Mouse (Mus musculus) left cerebral cortex, adult 2 months (tissue): ENCODE data around the gene Nrxn2. TPM values are rescaled to one million over a fixed set of nuclear protein-coding genes. Genes with fewer than 3 reads are reported as not detected.

ENCODE experiments used
- DNase-seq, 2 experiments: peaks; one replicate each; pipeline ENCODE4 v3.0.0; 2021 to 2022; ENCODE audit warnings: low spot score in 2 of 2, mixed read lengths in 1 of 2; ENCODE audit errors: extremely low spot score in 1 of 2
- H3K27ac ChIP-seq: fragments of 200-600 bp; 2 replicates; pipeline ENCODE4 v1.8.1; 2022
- H3K4me3 ChIP-seq: fragments of 200-600 bp; 2 replicates; pipeline ENCODE4 v1.8.1; 2022
- CTCF ChIP-seq: fragments of 200-600 bp; IDR thresholded peaks from 2 replicates; pipeline ENCODE4 v1.8.1; 2022; ENCODE audit warnings: antibody characterized with exemption, mild to moderate bottlenecking, moderate library complexity
- intact Hi-C: fragments of 180-260 bp; cut with DNase I; formaldehyde crosslinking; loops from one replicate; pipeline ENCODE4 v1.15.1; 2025
- total RNA-seq, 2 experiments: library from RNA; stranded (reverse); gene quantifications; 2 replicates each; pipeline ENCODE4 v1.2.3; 2021

The Nrxn2 gene
- total RNA-seq, 2 experiments from 2014 or later, result 618 to 620 TPM

DNA sequence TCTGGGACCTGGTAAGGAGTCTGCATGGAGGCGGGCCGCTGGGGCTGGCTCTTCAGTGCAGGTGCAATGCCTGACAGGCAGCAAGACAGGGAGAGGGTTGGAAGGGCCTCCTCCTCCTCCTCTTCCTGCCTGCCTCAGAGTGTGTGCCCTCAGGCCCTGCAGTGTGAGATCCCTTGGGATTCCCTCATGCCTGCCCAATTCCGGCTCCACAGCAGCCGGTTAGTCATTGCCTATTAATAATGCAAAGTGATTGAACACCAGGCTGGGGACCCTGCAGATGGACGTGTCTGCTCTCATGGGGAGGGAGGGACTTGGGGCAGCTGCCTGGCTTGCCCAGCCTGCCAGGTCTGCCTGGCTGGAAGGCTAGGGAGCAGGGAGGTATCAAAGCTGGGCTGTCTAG lies 46.6 kb downstream of the Nrxn2 start:
- no peak for TF ChIP-seq CTCF
- DNase-seq, result no peak
- no peak overlapping the region for H3K4me3 ChIP-seq
- intact Hi-C loops, result loop anchor here (2.0 kb wide), 1 partner anchor 44 kb away; no protein-coding TSS in a partner anchor
- 0 out of 2 replicates have a peak overlapping the region, but pooled peaks have one; percentile 19 for H3K27ac ChIP-seq

DNA sequence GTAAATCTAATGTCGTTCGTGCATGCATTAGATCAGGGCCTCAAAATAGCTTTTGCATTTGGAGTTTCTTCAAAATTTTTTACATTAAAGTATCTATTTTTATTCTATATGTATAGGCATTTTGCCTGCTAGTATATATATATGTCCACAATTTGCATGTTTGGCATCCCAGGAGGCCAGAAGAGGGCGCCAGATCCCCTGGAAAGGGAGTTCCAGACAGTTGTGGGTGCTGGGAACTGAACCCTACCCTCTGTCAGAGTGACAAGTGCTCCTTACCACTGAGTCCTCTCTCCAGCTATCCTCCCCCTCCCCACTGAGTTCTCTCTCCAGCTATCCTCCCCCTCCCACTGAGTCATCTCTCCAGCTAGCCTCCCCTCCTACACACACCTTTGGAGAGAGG lies 48.4 kb downstream of the Nrxn2 start:
- DNase-seq, result no peak
- Histone ChIP-seq H3K27ac (no peak overlapping the region), H3K4me3 (no peak overlapping the region)
- intact Hi-C loops, result no loop called here
- TF ChIP-seq CTCF, result no peak; the same call in none of the 2 replicates

DNA sequence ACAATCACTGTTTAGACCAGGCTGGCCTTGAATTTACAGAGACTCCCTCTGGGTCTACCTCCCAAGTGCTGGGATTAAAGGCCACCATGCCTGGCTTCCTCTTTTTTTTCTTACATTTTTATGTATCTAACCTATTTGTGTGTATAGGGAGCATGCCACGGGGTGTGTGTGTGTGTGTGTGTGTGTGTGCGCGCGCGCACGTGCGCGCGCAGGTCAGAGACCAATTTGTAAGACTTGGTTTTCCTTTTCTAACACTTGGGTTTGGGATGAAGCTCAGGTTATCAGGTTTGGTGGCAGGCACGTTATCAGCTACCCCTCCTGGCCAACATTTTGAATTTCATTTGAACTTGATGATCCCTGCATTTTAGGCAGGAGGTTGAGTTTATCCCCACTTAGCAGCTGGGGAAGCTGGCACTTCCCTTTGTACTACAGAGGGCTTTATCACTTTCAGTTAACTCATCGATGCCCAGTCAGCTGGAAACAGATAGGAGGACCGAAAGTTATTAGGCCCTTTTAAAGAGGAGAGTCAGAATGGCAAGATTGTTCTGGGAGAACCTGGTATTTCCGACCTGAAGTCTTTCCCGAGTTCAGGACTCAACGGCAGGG lies 48.9 kb downstream of the Nrxn2 start:
- Histone ChIP-seq H3K4me3 (no peak overlapping the region), H3K27ac (no peak overlapping the region)
- DNase-seq, result no peak
- TF ChIP-seq CTCF, result no peak
- intact Hi-C loops, result no loop called here

DNA sequence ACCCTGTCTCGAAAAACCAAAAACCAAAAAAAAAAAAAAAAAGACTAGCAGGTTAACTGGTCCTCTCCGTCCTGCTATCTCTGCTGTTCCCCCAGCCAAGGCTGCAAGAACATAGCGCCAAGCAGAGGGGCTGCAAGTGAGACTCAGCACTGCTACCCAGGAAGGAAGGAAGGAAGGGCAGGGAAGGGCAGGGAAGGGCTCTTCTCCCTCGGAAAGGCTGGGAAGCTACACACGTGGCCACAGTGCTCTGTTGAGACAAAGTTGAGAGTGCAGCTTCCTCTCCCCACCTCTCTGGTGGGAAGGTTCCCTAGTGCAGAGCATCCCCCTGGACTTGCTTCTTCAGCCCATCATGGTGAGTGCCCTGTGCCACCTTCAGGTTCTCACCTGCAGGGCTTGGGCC lies 53.1 kb downstream of the Nrxn2 start:
- intact Hi-C loops, result no loop called here
- Histone ChIP-seq H3K27ac (no peak overlapping the region), H3K4me3 (no peak overlapping the region)
- TF ChIP-seq CTCF, result no peak
- DNase-seq, result no peak

- DNase-seq, result no peak
- intact Hi-C loops, result no loop called here
- no peak for TF ChIP-seq CTCF
- no peak overlapping the region for H3K4me3 ChIP-seq
- no peak overlapping the region for H3K27ac ChIP-seq
Measured at GRCm38 (mm10) chr19:6472821-6473220, 54.3 kb downstream of the Nrxn2 start.

DNA sequence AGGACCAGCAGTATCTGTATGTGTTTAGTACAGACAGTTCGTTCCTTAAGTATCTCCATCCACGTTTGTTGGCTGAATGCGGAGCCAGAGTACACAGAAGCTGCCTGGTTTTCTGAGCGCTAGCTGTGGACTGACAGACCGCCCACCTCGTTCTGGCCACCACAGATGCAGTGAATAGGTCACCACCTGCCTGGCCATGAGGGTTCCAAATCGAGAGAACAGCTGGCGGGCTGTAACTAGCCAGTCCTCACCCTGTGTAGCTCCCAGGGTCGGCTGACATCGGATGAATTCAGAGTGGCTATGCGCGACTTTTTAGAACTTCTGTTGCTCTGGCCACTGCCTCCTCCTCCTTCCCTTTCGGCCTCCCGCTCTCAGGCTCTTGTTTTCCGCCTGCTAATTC lies 56.2 kb downstream of the Nrxn2 start:
- TF ChIP-seq CTCF, result no peak
- no peak for DNase-seq
- intact Hi-C loops, result no loop called here
- Histone ChIP-seq H3K27ac (no peak overlapping the region), H3K4me3 (no peak overlapping the region)

DNA sequence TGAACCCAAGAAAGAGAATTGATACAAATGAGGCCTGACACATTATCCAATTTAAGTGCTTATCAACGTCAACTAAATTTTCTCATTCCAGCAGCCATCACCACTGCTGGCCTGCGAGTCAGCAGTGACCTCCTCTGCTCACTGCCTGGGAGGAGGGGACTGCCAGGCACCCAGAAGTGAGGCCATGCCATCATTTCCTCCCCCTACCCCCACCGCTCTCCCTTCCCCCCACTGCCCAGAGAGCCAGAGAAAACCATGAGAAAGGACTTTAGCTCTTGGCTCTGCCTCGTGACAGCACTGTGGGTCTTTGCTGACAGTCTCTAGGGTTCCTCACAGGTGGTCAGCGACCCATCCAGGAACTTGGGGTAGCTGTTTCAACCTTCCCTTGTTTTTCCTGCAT lies 56.6 kb downstream of the Nrxn2 start:
- intact Hi-C loops, result no loop called here
- Histone ChIP-seq H3K4me3 (no peak overlapping the region), H3K27ac (peak overlapping the region; percentile 25; the same call in 1 of the 2 replicates)
- DNase-seq, result no peak
- TF ChIP-seq CTCF, result no peak

GRCm38 (mm10) chr19:6477007-6477406 lies 58.5 kb downstream of the Nrxn2 start:
- TF ChIP-seq CTCF, result no peak
- Histone ChIP-seq H3K27ac (no peak overlapping the region), H3K4me3 (no peak overlapping the region)
- intact Hi-C loops, result no loop called here
- no peak for DNase-seq

DNA sequence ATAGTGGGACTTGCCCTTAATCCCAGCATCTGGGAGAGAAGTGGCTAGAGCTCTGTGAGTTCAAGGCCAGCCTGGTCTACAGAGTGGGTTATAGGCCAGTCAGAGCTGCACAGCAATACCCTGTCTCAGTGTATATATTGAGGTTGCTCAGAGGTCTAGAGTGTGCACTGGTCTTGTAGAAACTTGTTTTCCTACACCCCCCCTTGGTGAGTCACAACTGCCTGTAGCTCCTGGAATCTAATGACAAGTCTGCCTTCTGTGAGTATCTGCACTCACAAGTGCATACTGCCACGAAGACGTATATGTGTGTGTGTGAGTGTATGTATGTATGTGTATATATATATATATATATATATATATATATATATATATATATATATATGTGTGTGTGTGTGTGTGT lies 60.0 kb downstream of the Nrxn2 start:
- H3K4me3 ChIP-seq, result no peak overlapping the region
- H3K27ac ChIP-seq, result no peak overlapping the region
- no peak for TF ChIP-seq CTCF
- intact Hi-C loops, result no loop called here
- no peak for DNase-seq

DNA sequence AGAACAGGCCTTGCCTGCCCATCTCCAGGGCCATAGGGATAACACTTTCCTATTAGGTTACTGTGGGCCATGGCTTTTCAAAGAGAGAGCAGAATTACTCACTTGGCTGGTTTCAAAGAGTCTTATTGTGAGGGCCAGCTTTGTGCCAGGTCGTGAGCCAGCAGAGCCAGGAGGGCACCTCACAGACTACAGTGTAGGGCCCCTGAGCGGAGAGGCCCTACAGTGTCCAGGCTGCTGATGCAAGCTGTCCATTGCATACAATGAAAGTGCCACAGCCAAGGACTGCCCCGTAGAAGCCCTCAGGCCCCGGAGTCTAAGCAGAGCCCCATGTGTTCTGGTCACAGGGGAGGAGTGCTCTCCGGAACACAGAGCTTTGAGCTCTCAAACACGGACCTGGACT lies 64.4 kb downstream of the Nrxn2 start:
- Histone ChIP-seq H3K27ac (no peak overlapping the region), H3K4me3 (no peak overlapping the region)
- TF ChIP-seq CTCF, result no peak
- no peak for DNase-seq
- intact Hi-C loops, result no loop called here

- H3K4me3 ChIP-seq, result no peak overlapping the region
- TF ChIP-seq CTCF, result no peak
- H3K27ac ChIP-seq, result no peak overlapping the region
- no peak for DNase-seq
- intact Hi-C loops, result no loop called here
Measured at GRCm38 (mm10) chr19:6485059-6485630, 66.6 kb downstream of the Nrxn2 start.

DNA sequence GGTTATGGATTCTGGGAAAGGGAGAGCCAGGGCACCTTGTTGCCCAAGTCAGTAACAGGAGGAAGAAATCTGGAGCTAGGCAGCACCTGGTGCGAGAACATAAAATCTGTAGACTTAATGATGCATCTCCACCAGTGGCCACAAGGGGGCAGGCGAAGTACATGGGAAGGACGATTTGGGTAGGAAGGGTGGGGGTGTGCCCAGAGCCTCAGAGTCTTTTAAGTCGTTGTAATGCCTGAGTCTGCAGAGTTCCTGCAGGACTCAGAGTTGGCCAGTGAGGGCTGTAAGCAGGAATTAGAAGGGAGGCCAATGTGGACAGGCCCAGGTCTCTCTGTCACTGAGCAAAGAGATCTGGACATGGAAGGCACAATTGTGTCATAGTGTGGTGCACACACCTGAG lies 70.5 kb downstream of the Nrxn2 start:
- TF ChIP-seq CTCF, result peak; percentile 99
- DNase-seq, result peak; percentile 83 to 92
- Histone ChIP-seq H3K4me3 (no peak overlapping the region), H3K27ac (no peak overlapping the region)
- intact Hi-C loops, result loop anchor here (1.0 to 2.0 kb wide), 3 partner anchors 88 to 368 kb away; no protein-coding TSS in a partner anchor

GRCm38 (mm10) chr19:6491538-6491937 lies 73.0 kb downstream of the Nrxn2 start:
- TF ChIP-seq CTCF, result no peak
- Histone ChIP-seq H3K4me3 (no peak overlapping the region), H3K27ac (no peak overlapping the region)
- intact Hi-C loops, result no loop called here
- DNase-seq, result no peak
